Mouse (Mus musculus): ENCODE results near the gene Ankrd16.

The Ankrd16 gene

DNA sequence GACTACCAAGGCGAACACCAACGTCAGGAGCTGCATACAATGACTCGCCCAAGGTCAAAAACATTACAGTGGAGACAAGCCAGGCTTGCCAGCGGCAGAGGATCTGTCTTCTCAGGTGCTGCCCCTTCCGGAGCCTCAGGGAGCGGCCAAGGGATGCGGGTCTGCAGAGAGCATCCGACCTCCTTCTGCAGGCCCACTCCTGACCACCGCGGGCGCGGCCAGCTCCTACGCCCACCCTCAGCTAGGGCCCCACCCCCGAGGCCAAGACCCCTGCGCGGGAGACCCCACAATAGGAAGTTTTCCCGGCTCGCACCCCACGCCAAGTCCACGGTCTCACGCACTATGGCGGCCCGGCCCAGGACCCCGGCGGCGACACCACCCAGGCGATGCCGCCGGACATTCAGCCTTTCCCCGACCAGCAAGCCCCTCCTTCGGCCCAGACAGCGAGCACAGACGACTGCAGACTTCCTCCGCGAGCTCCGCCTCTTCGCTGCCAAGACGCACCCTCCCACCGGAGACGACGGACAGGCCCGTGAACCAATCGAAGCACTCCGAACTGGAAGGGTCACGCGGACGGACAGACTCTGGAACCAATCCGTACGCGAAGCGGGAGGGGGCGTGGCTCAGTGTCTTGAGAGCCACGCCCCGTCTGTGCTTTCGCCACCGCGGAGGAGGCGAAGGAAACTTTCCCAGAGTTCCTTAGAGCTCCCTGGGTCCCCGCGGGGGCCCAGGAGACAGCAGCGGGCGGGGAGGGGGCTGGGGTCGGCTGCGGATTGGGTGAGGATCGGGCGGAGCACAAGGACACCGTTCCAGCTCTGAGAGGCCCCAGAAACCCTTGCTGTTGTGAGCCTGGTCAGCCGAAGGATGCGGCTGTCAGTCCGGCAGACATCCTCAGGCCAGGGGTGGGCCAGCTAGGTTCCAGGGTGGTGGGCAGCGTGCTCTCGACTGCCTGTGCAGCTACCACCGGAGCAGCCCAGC, at the start of gene Ankrd16, which contains the start of gene Fbh1:
TSS of gene Ankrd16 (plus strand) at position 786 of the 978 bp plus-strand sequence.
TSS of gene Fbh1 (minus strand) at position 492 of the 978 bp plus-strand sequence.
- peak; percentile 100 for DNase-seq (ENCODE audit: low read depth, low spot score)

DNA sequence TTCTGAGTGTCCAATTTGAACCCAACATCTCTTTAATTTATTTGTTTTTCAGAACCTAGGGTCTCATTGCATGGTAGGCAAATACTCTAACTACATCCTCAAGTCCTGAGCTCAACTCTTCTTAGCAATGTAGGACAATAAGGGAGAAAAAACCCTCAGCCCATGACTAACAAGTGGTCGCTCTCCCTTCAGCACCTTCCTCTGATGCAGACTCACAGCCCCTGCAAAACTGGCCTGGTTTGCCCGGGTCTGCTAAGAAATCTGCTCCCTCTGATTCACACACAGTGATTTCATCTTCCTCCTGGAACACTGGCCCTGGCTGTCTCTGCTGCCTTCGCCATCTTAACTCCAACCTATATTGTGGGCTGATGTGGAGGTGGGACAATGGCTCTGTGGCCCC, 48.6 kb upstream of the Ankrd16 start:
- DNase-seq (ENCODE audit: low read depth, low spot score), result peak; percentile 11

GRCm38 (mm10) chr2:11732978-11733377, 44.7 kb upstream of the Ankrd16 start:
- DNase-seq (ENCODE audit: low read depth, low spot score), result no peak

DNA sequence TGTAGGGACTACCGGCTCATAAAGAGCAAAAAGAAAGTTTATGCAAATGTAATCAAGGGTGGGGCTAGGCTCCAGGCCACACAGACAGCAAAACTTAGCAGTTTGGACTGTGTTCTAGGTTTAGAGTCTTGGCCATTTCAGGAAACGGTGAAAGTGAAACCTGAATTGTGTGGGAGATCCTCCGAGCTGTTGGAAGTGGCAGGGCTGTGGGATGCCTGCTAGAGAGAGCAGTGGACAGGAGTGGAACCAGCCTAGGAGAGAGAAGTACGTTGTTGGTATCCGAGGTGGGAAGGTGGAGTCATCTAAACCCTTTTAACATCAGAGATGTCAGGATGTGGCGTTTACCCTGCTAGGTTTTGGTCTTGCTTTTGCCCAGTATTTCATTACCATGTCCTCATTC, 41.8 kb upstream of the Ankrd16 start:
- no peak for DNase-seq (ENCODE audit: low read depth, low spot score)

DNA sequence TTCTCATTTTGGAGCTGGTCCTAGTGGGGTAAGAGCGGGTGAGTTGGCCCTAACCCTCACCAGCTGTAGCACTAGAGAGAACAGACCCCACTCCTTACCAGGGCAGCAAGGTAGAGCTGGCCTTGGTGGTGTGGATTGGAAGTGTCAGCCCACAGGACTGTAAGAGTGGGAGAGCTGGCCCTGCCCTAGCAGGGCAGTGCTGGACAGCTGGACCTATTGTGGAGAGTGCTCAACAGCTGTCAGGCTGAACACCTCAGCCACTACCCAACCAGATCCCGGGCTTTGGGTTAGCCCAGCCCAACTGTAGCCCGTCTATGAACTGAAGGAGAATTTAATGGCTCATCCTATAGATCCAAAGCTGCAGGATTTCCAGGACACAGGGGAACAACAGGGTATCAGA, 38.9 kb upstream of the Ankrd16 start:
- no peak for DNase-seq (ENCODE audit: low read depth, low spot score)

GRCm38 (mm10) chr2:11739516-11740051, 38.1 kb upstream of the Ankrd16 start:
- no peak for DNase-seq (ENCODE audit: low read depth, low spot score)

DNA sequence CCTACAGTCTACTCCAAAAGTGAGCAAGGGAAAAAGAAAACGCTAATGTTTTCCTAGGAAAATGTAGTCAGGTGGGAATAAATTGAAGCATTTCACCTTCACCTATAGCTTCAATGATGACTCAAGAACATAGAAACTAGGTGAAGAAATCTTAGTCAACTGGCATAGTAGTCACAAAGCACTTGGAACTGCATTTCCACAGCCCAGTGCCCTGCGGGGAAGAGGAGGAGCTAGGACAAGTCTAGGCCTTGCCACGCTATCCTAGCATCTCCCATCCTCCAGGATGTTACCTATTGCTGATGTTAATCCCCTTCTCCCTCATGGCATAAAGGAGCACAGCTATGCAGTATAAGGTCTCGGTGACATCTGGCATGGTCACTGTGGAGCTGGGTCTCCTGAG, 15.1 kb upstream of the Ankrd16 start:
- no peak for DNase-seq (ENCODE audit: low read depth, low spot score)

DNA sequence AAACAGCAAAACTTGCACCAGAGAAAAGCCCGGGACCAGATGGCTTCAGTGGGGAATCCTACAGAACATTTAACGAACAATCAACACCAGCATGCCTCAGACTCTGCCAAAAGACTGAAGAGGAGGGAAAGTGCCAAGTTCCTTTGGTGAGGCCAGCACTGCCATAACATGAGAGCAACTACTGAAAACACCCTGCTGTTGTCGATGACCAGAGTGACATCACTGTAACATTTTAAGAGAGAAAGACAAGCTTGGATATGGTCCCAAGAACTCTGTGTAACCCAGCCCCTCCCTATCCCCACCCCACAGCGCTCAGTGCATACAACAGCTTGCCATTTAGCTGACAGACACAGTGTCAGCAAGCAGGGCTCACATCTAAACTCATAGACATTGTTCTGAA, 12.0 kb upstream of the Ankrd16 start:
- DNase-seq (ENCODE audit: low read depth, low spot score), result no peak

- no peak for DNase-seq (ENCODE audit: low read depth, low spot score)
Observed at GRCm38 (mm10) chr2:11766485-11767160, 11.1 kb upstream of the Ankrd16 start.

DNA sequence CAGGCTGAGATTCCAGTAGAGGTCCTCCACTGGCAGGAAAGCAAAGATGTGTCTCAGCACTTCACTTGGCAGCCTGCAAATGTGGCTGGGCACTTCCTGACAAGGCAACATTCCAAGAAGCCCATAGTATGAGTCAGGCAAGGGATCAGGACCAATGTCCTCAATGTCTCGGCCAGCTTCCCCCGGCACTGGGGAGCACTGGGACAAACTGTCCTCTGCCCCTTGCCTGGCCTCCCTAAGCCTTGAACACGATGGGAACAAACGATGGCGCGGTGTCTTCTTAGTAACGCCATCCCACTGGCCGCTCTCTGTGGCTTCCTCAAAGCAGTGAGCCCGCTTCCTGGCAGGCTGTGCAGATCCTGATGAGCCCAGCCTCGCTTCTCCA, 10.5 kb upstream of the Ankrd16 start:
- DNase-seq (ENCODE audit: low read depth, low spot score), result no peak

DNA sequence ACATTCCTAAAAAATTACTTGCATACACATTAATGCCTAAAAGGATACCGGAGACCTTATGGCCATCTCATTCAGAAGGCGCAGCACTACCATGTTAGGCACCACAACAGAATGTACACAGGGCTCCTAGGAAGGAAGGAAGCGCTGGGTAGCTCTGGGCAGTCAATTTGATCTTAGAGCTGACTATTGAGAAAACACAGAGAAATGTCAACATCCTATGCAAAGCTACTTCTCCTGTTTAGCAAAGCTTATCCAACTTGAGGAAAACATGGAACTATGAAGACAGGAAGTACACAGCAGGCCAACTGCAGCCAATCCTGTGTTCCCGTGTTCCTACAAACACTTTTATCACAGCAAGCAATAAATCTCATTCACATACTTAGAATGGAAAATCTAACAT, 6.0 kb upstream of the Ankrd16 start:
- no peak for DNase-seq (ENCODE audit: low read depth, low spot score)

DNA sequence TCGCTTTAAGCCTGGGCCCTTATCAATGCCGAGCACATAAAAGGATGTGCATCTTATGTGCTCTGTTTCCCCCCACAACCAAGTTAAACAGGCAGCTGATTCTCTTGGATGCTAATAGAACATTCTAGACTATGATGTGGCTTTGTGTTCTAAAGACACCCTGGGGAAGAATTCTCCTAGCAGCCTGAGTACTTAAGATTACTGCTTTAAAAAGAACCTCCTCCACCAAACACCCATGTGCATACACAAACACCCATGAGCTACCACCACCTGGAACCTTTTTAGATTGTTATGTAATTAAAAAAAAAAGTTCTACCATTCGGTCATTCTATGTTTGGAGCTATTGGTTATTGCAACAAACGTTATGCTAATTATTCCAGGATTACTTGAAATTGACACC, 5.3 kb upstream of the Ankrd16 start:
- DNase-seq (ENCODE audit: low read depth, low spot score), result no peak

GRCm38 (mm10) chr2:11774426-11774825, 3.2 kb upstream of the Ankrd16 start:
- no peak for DNase-seq (ENCODE audit: low read depth, low spot score)

DNA sequence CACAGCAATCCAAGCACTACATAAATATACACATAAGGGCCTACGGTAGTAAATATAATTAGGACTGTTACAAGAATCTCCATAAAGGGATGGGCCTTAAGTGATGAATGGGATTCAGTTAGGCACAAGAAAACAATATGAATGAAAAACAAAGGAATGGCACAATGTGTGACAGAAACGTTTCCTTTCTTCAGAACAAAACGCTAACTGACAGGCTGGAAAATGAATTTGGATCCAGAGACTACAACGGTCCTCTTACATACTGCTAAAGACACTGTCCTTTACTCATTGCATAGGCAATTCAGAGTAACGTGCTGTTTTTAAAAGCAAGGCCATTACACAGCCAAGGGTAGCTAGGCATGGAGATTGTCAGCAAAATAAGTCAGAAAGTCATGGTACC, 2.6 kb upstream of the Ankrd16 start:
- no peak for DNase-seq (ENCODE audit: low read depth, low spot score)

DNA sequence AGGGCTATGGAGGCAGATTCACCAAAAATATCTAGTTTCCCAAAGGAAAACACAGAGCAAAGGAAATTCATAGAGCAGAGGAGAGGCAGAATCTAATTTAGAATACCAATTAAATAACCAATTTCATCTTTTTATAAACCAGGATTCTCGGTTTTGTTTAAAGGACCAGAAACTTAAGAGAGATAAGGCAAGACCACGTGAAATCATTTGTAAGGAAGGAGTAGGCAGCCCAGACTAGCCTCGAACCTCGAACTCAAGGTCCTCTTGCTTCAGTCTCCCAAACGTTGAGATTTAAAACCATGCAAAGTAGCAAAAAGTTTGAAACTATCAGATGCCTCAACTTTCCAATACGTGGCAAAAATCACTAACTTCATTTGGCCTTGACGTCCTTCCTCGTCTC, 1.3 kb upstream of the Ankrd16 start:
- no peak for DNase-seq (ENCODE audit: low read depth, low spot score)

- peak; percentile 91 for DNase-seq (ENCODE audit: low read depth, low spot score)
Observed at GRCm38 (mm10) chr2:11778087-11778823, 579 bp downstream of the Ankrd16 start.

DNA sequence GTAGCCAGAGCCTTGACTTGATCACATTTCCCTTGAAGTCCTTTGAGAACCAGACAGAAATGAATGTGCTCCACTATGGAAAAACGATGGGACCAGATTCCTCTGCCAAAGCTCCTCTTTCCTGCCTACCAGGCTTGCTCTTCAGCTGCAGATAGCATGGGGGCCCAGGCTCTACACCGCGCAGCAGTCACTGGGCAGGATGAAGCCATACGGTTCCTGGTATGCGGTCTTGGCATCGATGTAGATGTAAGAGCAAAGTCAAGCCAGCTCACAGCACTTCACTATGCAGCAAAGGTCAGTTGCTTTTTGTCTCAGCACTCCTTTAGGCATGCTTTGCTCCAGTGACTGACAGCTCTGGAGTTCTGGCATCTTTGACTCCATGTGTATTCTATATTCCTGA, 6.5 kb downstream of the Ankrd16 start:
- DNase-seq (ENCODE audit: low read depth, low spot score), result no peak

DNA sequence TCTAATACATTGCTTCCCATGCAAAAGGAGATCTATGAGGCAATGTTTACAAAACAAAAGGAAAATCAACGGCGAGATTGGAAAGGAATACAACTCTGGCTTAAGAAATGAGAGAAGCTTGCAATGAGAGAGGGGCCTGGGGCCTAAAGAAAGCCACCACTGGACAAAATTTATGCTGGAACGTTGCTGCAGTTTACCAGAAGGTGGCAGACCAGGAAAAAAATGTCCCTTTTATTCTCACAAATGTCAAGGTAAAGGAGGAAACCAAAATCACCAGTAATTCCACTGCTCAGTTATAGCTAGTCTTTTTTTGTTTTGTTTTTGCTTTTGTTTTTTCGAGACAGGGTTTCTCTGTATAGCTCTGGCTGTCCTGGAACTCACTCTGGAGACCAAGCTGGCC, 17.0 kb downstream of the Ankrd16 start:
- no peak for DNase-seq (ENCODE audit: low read depth, low spot score)

DNA sequence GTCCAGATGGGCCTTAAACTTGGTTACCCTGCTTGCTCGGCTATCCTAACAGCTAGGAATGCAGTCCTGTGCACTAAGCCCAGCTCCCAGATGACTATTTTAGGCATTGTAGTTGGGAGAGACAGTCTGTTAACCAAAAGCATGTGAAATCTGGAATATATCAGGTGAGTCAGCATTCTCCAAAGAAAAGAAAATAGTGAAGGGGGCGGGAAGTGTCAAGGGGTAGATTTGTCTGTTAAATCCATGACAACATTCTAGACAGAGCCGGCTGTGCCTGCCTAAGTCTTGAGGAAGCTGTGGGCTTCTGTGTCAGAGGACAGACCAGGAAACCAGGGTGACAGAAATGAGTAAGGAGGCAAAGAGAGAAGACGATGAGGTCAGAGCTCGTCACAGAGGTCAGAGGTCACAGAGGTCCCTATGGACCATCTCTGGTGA, 20.3 kb downstream of the Ankrd16 start:
- peak; percentile 44 for DNase-seq (ENCODE audit: low read depth, low spot score)

GRCm38 (mm10) chr2:11801299-11801930, 23.7 kb downstream of the Ankrd16 start:
- no peak for DNase-seq (ENCODE audit: low read depth, low spot score)
